Mouse (Mus musculus): ENCODE measurements around the gene Tmc4. TPM values are rescaled to one million over a fixed set of nuclear protein-coding genes. Genes with fewer than 3 reads are reported as not detected.

Tmc4 gene
- total RNA-seq, 2 experiments from 2014 or later = 4.3 to 9.7 TPM

DNA sequence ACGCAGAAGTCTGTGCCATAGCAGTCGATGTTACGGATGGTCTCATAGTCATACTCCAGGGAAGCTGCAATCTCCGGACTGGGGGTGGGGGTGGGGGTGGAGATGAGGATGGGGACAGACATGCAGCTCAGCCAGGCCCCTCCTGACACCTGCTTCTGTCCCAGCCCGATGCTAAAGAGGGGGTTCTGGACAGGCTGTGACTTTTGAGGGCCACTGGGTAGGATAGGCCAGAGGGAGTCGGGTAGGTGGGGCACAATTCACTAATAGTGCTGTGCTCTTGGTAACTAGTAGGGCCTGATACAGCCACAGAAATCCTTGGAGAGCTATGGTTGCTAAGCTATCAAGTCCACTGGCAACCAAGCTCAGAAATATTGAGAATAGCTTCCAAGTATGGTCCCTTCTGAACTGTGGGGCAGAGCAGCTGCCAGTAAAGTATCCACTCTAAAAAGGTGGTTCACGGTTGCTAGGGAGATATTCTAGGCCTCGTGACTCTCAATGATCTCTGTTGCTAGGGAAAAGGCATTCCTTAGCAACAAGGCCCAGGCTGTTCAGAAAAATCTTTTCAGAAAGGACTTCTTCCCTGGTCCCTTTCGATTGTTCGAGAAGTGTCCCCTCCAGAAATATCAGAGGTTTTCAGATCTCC lies 6.7 kb upstream of the Tmc4 start:
- H3K4me3 ChIP-seq = no peak overlapping the region
- peak in 1 of 2 experiments; percentile 59 for DNase-seq (ENCODE audit: low spot score in 2 of 2)
- no peak for TF ChIP-seq CTCF (conservative IDR thresholded peaks at IDR 0.05)
- peak overlapping the region; percentile 77 for H3K27ac ChIP-seq

DNA sequence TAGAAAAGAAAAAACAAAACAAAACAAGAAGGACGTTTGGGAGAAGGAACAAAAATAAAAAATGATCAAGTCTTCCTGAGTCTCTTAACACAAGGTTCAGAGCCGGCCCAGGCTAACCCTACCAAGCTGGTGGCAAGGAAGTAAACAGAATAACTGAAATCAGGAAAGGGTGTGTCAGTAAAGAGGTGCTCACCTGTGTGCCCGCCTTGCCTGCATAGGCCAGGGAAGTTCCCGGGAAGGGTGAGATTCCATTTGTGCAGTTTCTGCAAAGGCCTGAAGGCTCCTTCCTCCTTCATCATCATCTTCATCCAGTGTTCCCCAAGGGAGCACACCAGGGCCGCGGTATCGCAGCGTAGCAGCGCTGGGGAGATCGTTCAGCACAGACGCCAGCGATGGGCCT lies 982 bp downstream of the Tmc4 start:
- TF ChIP-seq CTCF (conservative IDR thresholded peaks at IDR 0.05) = no peak
- Histone ChIP-seq H3K4me3 (no peak overlapping the region), H3K27ac (no peak overlapping the region)
- DNase-seq (ENCODE audit: low spot score in 2 of 2) = no peak

DNA sequence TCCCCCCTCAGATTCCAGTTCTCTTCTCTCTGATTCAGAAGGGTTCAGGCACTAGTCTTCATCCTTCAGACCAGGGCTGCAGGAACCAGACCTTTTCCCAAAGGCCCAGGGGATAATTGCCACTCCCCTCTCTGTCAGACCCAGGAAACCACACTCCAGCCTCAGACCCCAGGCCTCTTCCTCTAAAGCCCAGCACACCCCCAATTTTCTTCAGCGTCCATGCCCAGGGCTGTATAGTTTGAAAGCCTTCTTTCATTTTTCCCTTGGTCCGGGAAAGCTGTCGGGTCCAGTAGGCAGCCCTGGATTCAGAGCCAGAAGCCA lies 2.2 kb downstream of the Tmc4 start:
- Histone ChIP-seq H3K27ac (no peak overlapping the region), H3K4me3 (no peak overlapping the region)
- no peak for TF ChIP-seq CTCF (conservative IDR thresholded peaks at IDR 0.05)
- DNase-seq (ENCODE audit: low spot score in 2 of 2) = no peak

DNA sequence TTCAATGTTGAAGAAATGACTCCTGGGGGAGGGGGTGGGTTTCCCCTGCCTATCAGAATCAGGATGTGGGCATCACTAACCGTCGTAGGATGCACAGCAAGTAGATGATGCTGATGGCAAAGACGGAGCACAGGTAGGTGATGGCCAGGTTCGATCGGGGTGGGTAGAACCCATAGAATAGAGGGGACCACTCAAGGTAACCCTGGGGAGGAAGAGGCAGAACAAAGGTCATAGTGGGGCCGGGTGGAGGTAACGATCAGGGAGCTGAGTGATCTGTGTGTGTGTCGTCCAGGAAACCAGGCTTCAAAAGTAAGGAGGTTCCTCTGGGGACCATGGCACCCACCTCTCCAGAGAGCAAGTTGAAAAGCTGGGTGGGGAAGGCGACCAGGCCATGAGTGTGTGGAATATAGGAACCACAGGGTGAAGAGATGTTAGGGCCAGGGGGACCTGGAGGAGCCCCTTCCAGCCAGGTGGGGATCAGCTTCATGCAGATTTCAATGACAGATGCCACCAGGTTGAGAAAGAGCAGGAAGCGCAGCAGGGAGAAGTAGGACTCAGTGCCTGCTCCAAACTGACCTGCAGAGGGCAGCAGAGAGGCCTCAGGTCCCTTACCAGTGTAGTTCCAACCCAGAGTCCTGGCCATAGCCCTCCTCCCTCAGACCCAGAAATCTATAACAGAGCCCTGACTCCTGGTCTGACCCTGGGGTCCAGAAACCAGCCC lies 2.7 kb downstream of the Tmc4 start:
- DNase-seq (ENCODE audit: low spot score in 2 of 2) = peak; percentile 79 to 90
- Histone ChIP-seq H3K4me3 (no peak overlapping the region), H3K27ac (no peak overlapping the region)
- peak; percentile 99 for TF ChIP-seq CTCF (conservative IDR thresholded peaks at IDR 0.05)

DNA sequence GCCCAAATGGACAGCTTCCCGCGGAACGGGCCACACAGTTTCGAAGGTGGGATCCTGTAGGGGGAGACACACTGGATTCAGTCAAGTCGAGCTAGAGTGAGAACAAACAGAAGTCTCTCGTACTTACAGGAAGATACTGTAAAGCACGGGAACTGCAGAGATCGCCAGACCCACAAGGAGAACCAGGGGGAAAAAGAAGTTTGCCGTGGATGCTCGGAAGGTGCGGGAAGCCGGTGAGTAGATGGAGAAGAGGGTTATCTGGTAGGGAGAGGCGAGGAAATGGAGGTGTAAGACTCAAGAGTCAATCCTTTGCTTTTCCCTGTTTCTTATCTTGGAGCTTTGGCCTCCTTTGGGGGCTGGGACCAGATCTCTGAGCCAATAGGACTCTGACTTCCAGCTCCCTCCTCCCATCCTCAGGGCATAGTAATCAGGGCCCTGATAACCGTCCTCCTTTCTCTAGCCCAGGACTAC lies 10.4 kb downstream of the Tmc4 start:
- TF ChIP-seq CTCF (conservative IDR thresholded peaks at IDR 0.05) = peak; percentile 35
- DNase-seq (ENCODE audit: low spot score in 2 of 2) = no peak
- H3K4me3 ChIP-seq = no peak overlapping the region
- no peak overlapping the region for H3K27ac ChIP-seq

DNA sequence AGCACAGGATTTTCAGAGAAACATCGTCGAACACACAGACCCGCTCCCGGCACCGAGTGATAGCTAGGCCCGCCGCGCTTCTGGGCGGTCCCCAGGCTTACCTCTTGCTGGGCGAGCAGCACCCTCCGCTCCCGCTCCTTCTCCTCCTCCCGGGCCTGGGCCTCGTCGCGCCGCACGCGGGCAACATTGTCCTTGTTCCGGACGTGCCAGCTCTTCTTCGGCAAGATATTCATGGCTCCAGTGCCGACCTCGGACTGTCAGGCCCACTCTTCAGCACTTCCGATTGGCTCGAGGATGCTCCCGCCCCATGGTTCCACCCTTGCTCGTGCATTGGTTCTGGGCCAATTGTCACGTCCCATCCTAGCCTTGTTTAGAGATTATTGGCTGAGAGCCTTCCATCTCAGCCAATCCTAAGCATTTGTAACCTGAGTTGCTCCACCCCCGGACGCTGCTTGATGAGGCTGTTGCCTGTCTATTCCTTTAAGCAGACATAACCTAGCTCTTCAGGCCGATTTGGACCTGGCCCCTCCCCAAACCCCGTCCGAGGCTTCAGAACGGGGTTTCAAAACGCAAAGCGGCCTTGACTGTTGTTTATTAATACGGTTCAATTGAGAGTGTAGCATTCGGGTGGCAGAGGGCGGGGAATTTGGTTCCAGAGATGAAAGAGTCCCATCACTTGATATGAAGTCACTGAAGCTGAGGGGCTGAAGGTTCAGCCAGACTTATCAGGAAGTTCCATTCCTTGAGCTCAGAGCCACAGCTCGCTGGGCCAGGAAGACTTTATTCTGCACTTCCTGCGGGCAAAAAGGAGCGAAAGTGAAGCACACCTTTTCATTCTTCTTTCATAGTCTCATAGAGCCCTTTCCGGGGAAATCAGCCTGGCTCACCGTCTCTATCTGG lies 11.9 kb downstream of the Tmc4 start, which contains the start of gene Leng1:
Gene Leng1, minus strand, starts transcription at position 626 of the 900 bp plus-strand sequence.
- peak within 1 kb of the TSS; percentile 66 for H3K4me3 ChIP-seq
- peak within 1 kb of the TSS; percentile 87 for H3K27ac ChIP-seq
- peak; percentile 97 to 98 for DNase-seq (ENCODE audit: low spot score in 2 of 2)
- no peak for TF ChIP-seq CTCF (conservative IDR thresholded peaks at IDR 0.05)

DNA sequence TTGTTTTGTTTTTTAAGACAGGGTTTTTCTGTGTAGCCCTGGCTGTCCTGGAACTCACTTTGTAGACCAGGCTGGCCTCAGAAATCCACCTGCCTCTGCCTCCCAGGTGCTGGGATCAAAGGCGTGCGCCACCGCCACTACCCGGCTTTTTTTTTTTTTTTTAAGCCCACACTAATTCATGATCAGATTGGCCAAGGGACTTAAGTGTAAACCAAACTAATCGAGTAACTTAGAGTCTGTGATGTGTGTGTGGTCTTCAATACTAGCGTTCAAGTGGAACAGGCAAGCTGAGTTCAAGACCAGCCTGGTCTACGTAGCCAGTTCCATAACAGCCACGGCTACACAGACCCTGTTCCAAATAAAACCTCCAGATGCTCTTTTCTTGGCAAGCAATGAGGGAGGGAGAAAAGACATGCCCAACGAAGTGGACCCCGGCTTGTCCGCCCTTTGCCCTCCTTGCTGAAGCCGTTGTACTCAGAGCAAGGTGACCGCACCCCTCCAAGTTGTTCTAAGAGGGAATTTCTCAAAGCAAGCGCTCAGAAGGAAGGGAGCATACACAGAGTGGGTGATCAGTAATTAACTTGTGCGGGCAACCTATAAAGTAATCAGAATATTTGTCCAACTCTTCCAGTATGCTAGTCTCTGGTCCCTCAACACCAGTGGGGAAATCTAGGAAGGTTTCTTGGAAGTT lies 12.7 kb downstream of the Tmc4 start:
- no peak for TF ChIP-seq CTCF (conservative IDR thresholded peaks at IDR 0.05)
- H3K27ac ChIP-seq = peak overlapping the region; percentile 87
- DNase-seq (ENCODE audit: low spot score in 2 of 2) = no peak
- H3K4me3 ChIP-seq = peak overlapping the region; percentile 66

DNA sequence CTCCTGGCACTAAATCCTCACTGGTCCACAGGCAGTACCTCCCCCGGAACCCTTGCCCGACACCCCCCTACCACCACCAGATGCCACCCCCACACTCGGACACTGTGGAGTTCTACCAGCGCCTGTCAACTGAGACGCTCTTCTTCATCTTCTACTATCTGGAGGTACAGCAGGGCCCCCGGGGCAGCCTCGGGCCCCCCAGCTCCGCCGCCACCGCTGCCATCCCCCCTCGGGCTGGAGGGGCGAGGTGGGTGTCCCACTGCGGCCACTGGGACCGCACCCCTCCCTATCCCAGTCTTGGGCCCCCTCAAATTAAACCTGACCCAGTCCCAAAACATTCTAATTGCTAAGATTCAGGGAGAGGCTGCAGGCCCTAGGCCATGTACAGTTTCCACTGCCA lies 18.8 kb downstream of the Tmc4 start:
- no peak for TF ChIP-seq CTCF (conservative IDR thresholded peaks at IDR 0.05)
- H3K4me3 ChIP-seq = no peak overlapping the region
- DNase-seq (ENCODE audit: low spot score in 2 of 2) = no peak
- no peak overlapping the region for H3K27ac ChIP-seq

DNA sequence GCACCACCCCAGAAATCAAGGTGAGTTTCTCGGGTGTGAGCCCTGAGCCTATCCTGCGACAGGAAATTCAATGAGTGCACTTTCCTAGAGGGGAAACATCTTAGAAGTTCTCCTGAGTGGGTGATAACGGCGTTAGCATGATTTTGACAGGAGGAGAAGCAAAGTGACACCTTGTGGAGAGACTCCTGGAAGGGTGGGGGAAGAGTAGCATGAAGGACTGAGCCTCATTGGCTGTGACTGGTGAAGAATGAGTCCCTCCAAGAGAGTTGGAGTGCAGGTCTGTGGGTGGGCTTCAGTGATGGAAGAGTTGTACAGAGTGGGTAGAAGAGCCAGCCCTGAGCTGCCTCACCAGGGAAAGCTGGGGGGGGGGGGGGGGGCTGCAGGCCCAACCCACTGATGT lies 20.4 kb downstream of the Tmc4 start:
- no peak overlapping the region for H3K4me3 ChIP-seq
- no peak for DNase-seq (ENCODE audit: low spot score in 2 of 2)
- TF ChIP-seq CTCF (conservative IDR thresholded peaks at IDR 0.05) = no peak
- H3K27ac ChIP-seq = no peak overlapping the region

DNA sequence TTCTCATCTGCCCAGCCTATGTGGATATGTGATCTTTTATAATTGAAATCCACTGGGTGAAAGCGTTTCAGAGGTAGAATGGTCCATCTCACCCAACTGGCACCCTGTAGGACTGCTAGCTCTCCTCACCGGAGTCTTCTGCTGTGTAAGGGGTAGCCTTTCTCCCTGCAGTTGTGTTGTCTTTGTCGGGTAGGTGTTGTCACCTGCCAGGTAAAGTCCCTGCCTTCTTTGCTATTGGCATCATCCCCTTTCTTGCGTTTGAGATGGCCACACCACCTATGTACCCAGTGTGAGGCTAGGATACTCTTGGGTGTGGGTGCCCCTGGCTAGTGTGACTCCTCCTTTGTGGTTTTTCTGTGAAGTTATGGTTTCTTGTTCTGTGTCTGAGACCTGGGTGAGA lies 30.7 kb downstream of the Tmc4 start:
- DNase-seq (ENCODE audit: low spot score in 2 of 2) = no peak
- no peak for TF ChIP-seq CTCF (conservative IDR thresholded peaks at IDR 0.05)
- H3K27ac ChIP-seq = peak overlapping the region; percentile 36; the same call in 1 of the 2 replicates
- peak overlapping the region; percentile 95 for H3K4me3 ChIP-seq

DNA sequence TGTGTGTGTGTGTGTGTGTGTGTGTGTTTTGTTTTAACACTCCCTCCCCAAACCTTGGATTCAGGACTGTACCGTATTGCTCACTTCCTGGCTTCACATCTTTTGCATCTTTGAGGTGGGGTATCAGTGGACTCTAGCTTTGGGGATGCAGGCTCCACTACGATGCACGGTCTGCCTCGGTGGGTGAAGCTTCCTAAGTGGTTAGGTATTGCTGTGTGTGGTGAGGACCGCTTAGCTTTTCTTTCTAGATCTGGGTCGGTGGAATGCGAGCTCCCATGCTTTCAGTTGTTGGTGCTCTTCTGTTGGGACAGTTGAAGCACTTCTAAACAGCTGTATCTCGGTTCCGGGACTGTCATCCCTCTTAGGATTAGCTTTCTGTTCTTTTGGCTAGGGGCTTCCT lies 31.2 kb downstream of the Tmc4 start:
- Histone ChIP-seq H3K4me3 (peak overlapping the region; percentile 95), H3K27ac (peak overlapping the region; percentile 36; the same call in 1 of the 2 replicates)
- no peak for DNase-seq (ENCODE audit: low spot score in 2 of 2)
- no peak for TF ChIP-seq CTCF (conservative IDR thresholded peaks at IDR 0.05)

DNA sequence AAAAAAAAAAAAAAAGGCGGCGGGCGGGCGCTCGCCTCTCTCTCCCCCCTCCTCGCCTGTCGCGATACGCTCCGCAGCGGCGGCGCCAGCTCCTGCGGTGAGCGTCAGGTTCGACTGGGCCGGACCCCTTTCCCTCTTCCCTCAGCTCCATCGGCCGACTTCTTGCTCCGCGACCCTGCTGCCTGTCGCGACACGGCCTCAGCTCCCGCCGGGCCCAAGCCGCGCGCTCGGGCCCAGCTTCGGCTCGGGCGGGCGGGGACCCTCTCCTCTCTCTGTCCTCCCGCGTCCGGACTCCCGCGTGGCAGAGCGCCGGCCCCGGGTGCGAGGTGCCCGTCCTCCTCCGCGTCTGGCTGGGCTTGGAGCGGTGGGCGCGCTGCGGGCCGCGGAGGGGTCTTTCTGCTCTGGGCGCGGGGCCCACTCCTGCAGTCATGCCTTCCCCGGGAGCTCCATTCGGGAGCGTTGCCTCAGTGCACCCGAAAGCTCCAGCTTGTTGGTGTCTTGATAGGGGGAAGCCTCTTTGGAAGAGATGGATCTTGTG lies 31.8 kb downstream of the Tmc4 start:
- Histone ChIP-seq H3K27ac (peak overlapping the region; percentile 98), H3K4me3 (peak overlapping the region; percentile 95)
- TF ChIP-seq CTCF (conservative IDR thresholded peaks at IDR 0.05) = no peak
- DNase-seq (ENCODE audit: low spot score in 2 of 2) = no peak
